Comparison of ENCODE assay signal across 9 mouse cellular contexts in the genomic region with DNA sequence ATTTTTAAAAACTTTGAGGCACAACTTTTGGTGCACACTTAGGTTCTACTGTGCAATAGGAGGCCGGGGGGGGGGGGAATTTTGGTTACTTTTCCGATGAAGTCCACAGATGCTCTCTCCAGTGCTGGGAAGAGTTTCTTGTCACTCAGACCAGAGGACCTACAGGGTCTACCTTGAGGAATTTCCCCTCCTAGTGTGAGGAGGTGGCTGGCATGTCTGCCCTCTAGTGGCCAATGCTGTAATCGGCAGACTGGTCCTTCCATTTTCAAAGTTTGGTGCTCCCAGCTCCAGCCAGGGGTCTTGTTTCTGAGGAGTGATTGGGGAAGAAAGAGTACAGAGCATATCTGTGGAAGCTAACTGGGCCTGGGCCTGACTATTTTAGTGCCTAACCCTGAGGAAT.
DNase-seq lines count a peak whose midpoint lies in the region; ATAC-seq and TF ChIP-seq lines count a peak whose summit lies in the region.
"Had no signal": no experiment of that assay in that cellular context is flagged by ENCODE, and none has a peak within 500 bp of the region (broad histone marks: within the 10 kb centered on the region; RNA-seq: fewer than 3 reads in every experiment).

No protein-coding gene starts in this region.

- H3K27me3 ChIP-seq in kidney, embryonic 16.5 days (ENCODE audit: insufficient read depth, low read length): no peaks in the 10 kb centered on the region
- no peaks in the 10 kb centered on the region for H3K27me3 ChIP-seq in CH12.LX (replicated peaks)
- no peaks in the 10 kb centered on the region for H3K27me3 ChIP-seq in neural tube, embryonic 12.5 days (replicated peaks)
- H3K27me3 ChIP-seq: limb, embryonic 13.5 days had no signal

- no peak overlapping the region for H3K4me2 ChIP-seq in kidney, embryonic 16.5 days (replicated peaks; ENCODE audit: low read depth, low read length)
- H3K4me2 ChIP-seq in CH12.LX (ENCODE audit: insufficient read depth, low read depth, poor library complexity, severe bottlenecking): no peak overlapping the region
- no peak overlapping the region for H3K4me2 ChIP-seq in neural tube, embryonic 12.5 days (replicated peaks)
- H3K4me2 ChIP-seq: limb, embryonic 13.5 days had no signal

- no peak overlapping the region for H3K4me3 ChIP-seq in kidney, embryonic 16.5 days (ENCODE audit: low read length)
- H3K4me3 ChIP-seq in CH12.LX (replicated peaks in 1 of 3; ENCODE audit: low read depth in 2 of 3, low read length in 2 of 3, poor library complexity in 1 of 3): no peak overlapping the region
- H3K4me3 ChIP-seq in cortical plate, adult 2 months (ENCODE audit: insufficient read depth, low read length): no peak overlapping the region
- no peak overlapping the region for H3K4me3 ChIP-seq in layer of hippocampus, adult 2 months
- H3K4me3 ChIP-seq in neural tube, embryonic 12.5 days: no peak overlapping the region
- H3K4me3 ChIP-seq: limb, embryonic 13.5 days had no signal

- no peaks in the 10 kb centered on the region for H3K9me3 ChIP-seq in kidney, embryonic 16.5 days (ENCODE audit: low read length)
- no peaks in the 10 kb centered on the region for H3K9me3 ChIP-seq in CH12.LX (replicated peaks; ENCODE audit: low read length)
- no peaks in the 10 kb centered on the region for H3K9me3 ChIP-seq in neural tube, embryonic 12.5 days
- H3K9me3 ChIP-seq: limb, embryonic 13.5 days had no signal

- H3K79me2 ChIP-seq in CH12.LX (replicated peaks; ENCODE audit: control insufficient read depth, extremely low read depth, insufficient read depth, poor library complexity, severe bottlenecking): no peaks in the 10 kb centered on the region

- 20% methylated on average over 3 of the region's 3 CpGs for WGBS in kidney, embryonic 16.5 days
- WGBS in neural tube, embryonic 12.5 days: 19% methylated on average over 3 of the region's 3 CpGs

- TF ChIP-seq CTCF in CH12.LX (conservative IDR thresholded peaks at IDR 0.05 in 1 of 2, IDR thresholded peaks at IDR 0.05 in 1 of 2; ENCODE audit: low read depth in 2 of 2, low read length in 2 of 2): peak; percentile 43 to 86
- TF ChIP-seq CTCF in cortical plate, adult 2 months (IDR thresholded peaks at IDR 0.05; ENCODE audit: extremely low read depth, insufficient read depth, low read length): peak; percentile 78
- peak; percentile 86 for TF ChIP-seq CTCF in layer of hippocampus, adult 2 months (conservative IDR thresholded peaks at IDR 0.05)

- no peaks in the 10 kb centered on the region for H3K36me3 ChIP-seq in kidney, embryonic 16.5 days (ENCODE audit: insufficient read depth, low read length)
- no peaks in the 10 kb centered on the region for H3K36me3 ChIP-seq in CH12.LX (replicated peaks in 1 of 2; ENCODE audit: control insufficient read depth in 1 of 2, insufficient read depth in 1 of 2, low read length in 1 of 2)
- no peaks in the 10 kb centered on the region for H3K36me3 ChIP-seq in neural tube, embryonic 12.5 days
- H3K36me3 ChIP-seq: limb, embryonic 13.5 days had no signal

- no peak for ATAC-seq in kidney, embryonic 16.5 days (ENCODE audit: low FRiP score, low TSS enrichment)
- peak; percentile 61; the same call in 1 of the 2 replicates for ATAC-seq in neural tube, embryonic 12.5 days (ENCODE audit: low FRiP score, low read depth)
- ATAC-seq in monocyte, adult 5-6 weeks (replicated peaks; ENCODE audit: insufficient number of reproducible peaks, low FRiP score, low TSS enrichment, poor library complexity, severe bottlenecking): no peak

- H3K9ac ChIP-seq in kidney, embryonic 16.5 days (replicated peaks; ENCODE audit: low read length): no peak overlapping the region
- H3K9ac ChIP-seq in CH12.LX (ENCODE audit: insufficient read depth, low read depth): no peak overlapping the region
- H3K9ac ChIP-seq in neural tube, embryonic 12.5 days: no peak overlapping the region
- H3K9ac ChIP-seq: limb, embryonic 13.5 days had no signal

- dilution Hi-C loops in CH12.LX (cut with MboI; ENCODE audit: extremely low pct_ligation_motif_present, extremely low pct_unique_long_range_greater_than_20kb, low sequenced_read_pairs): no loop called here

- no peak for TF ChIP-seq POLR2A in CH12.LX (IDR thresholded peaks at IDR 0.05; ENCODE audit: low read depth, low read length)
- no peak for TF ChIP-seq POLR2A in cortical plate, adult 2 months (IDR thresholded peaks at IDR 0.05; ENCODE audit: extremely low read depth, insufficient read depth, low read length)

- no peak for TF ChIP-seq EP300 in CH12.LX (IDR thresholded peaks at IDR 0.05; ENCODE audit: low read length)

- DNase-seq in kidney, adult 18-20 months: peak; percentile 28
- peak; percentile 29 for DNase-seq in CH12.LX (ENCODE audit: extremely low read depth)
- DNase-seq in ZHBTc4 (ENCODE audit: low read depth, low spot score): peak; percentile 79
- DNase-seq in layer of hippocampus, adult 2 months (ENCODE audit: low spot score in 2 of 2): peak in 1 of 2 experiments; percentile 53

- TF ChIP-seq RAD21 in CH12.LX (IDR thresholded peaks at IDR 0.05; ENCODE audit: low read depth, low read length): peak; percentile 10

- H3K27ac ChIP-seq in kidney, embryonic 16.5 days (ENCODE audit: low read length): no peak overlapping the region
- no peak overlapping the region for H3K27ac ChIP-seq in CH12.LX (ENCODE audit: insufficient read depth, low read depth)
- H3K27ac ChIP-seq in cortical plate, adult 2 months (ENCODE audit: insufficient read depth, low read length): no peak overlapping the region
- no peak overlapping the region for H3K27ac ChIP-seq in layer of hippocampus, adult 2 months
- H3K27ac ChIP-seq in neural tube, embryonic 12.5 days: no peak overlapping the region
- H3K27ac ChIP-seq: limb, embryonic 13.5 days had no signal

- in situ Hi-C loops in CH12.LX (cut with MboI; ENCODE audit: low pct_ligation_motif_present, low pct_unique_long_range_greater_than_20kb, low sequenced_read_pairs): no loop called here

- H3K4me1 ChIP-seq in kidney, embryonic 16.5 days (ENCODE audit: insufficient read depth, low read length): no peaks in the 10 kb centered on the region
- peaks cover 0 to 6% of the 10 kb centered on the region in 2 experiments; a peak in 1 of 4 replicates for H3K4me1 ChIP-seq in CH12.LX (ENCODE audit: control insufficient read depth in 1 of 2, insufficient read depth in 2 of 2)
- no peaks in the 10 kb centered on the region for H3K4me1 ChIP-seq in cortical plate, adult 2 months (ENCODE audit: control insufficient read depth, insufficient read depth, low read length)
- no peaks in the 10 kb centered on the region for H3K4me1 ChIP-seq in neural tube, embryonic 12.5 days
- H3K4me1 ChIP-seq: limb, embryonic 13.5 days had no signal

TF ChIP-seq in CH12.LX, 34 proteins besides CTCF, POLR2A, EP300 and RAD21:
- no peak for TF ChIP-seq NRF1 (IDR thresholded peaks at IDR 0.05; ENCODE audit: low read depth, low read length)
- TF ChIP-seq TCF12 (IDR thresholded peaks at IDR 0.05; ENCODE audit: low read depth, low read length): no peak
- no peak for TF ChIP-seq MYC (IDR thresholded peaks at IDR 0.05; ENCODE audit: low read depth, low read length)
- no peak for TF ChIP-seq CHD2 (IDR thresholded peaks at IDR 0.05; ENCODE audit: low read length)
- no peak for TF ChIP-seq MXI1 (IDR thresholded peaks at IDR 0.05; ENCODE audit: low read depth, low read length)
- TF ChIP-seq MAFK (IDR thresholded peaks at IDR 0.05; ENCODE audit: insufficient replicate concordance, low read length): no peak
- no peak for TF ChIP-seq PAX5 (IDR thresholded peaks at IDR 0.05; ENCODE audit: low read length)
- TF ChIP-seq MEF2A (IDR thresholded peaks at IDR 0.05; ENCODE audit: borderline replicate concordance, low read depth, low read length): no peak
- TF ChIP-seq ZNF384 (IDR thresholded peaks at IDR 0.05; ENCODE audit: low read depth, low read length): no peak
- TF ChIP-seq HCFC1 (IDR thresholded peaks at IDR 0.05; ENCODE audit: low read depth, low read length): no peak
- no peak for TF ChIP-seq IRF4 (IDR thresholded peaks at IDR 0.05; ENCODE audit: low read depth, low read length)
- TF ChIP-seq RCOR1 (conservative IDR thresholded peaks at IDR 0.05; ENCODE audit: low read depth, low read length): no peak
- no peak for TF ChIP-seq JUN (IDR thresholded peaks at IDR 0.05; ENCODE audit: insufficient read depth, low read depth, low read length)
TF ChIP-seq in CH12.LX: peak in this region for 0.
